Mouse (Mus musculus) thymus, adult 2 months (tissue): Measurements from ENCODE around the gene Smim23. TPM values are rescaled to one million over a fixed set of nuclear protein-coding genes. Genes with fewer than 3 reads are reported as not detected.

Experiments used
- DNase-seq: peaks from one replicate; pipeline ENCODE4 v3.0.0; 2021
- H3K27ac ChIP-seq: fragments of 200-500 bp; 2 replicates; pipeline ENCODE4 v1.5.1; 2012; ENCODE audit warnings: low read length, control low read depth; ENCODE audit not compliant: control insufficient read depth, insufficient read depth
- H3K27me3 ChIP-seq: fragments of 200-500 bp; 2 replicates; pipeline ENCODE4 v1.6.1; 2012; ENCODE audit warnings: mild to moderate bottlenecking, low read length, moderate library complexity, mixed read lengths; ENCODE audit not compliant: control insufficient read depth, insufficient read depth
- H3K36me3 ChIP-seq: fragments of 200-500 bp; 2 replicates; pipeline ENCODE4 v1.6.1; 2012; ENCODE audit warnings: mild to moderate bottlenecking, low read length, moderate library complexity; ENCODE audit not compliant: control insufficient read depth, insufficient read depth
- H3K4me1 ChIP-seq: fragments of 200-500 bp; replicated peaks from 2 replicates; pipeline ENCODE4 v1.6.1; 2012; ENCODE audit warnings: low read length; ENCODE audit not compliant: control insufficient read depth, insufficient read depth
- H3K4me3 ChIP-seq: fragments of 200-500 bp; 2 replicates; pipeline ENCODE4 v1.5.1; 2012; ENCODE audit warnings: mild to moderate bottlenecking, low read length, control low read depth, moderate library complexity; ENCODE audit not compliant: control insufficient read depth, insufficient read depth
- CTCF ChIP-seq: fragments of 200-500 bp; IDR thresholded peaks from 2 replicates; pipeline ENCODE4 v1.5.1; 2012; ENCODE audit warnings: mild to moderate bottlenecking, control low read depth, low read length, moderate library complexity, borderline replicate concordance; ENCODE audit not compliant: control insufficient read depth, poor library complexity, insufficient read depth; ENCODE audit errors: extremely low read depth
- POLR2A ChIP-seq: fragments of 200-500 bp; IDR thresholded peaks from 2 replicates; pipeline ENCODE4 v1.6.1; 2012; ENCODE audit warnings: mild to moderate bottlenecking, low read length, control low read depth, moderate library complexity; ENCODE audit not compliant: control insufficient read depth, poor library complexity, insufficient read depth; ENCODE audit errors: extremely low read depth
- WGBS: fragments of 180-500 bp; shearing (Covaris S2); methylation state at CpG from one replicate; pipeline ENCODE4 v1.1.7; 2018; 5-methylcytosine and 5-hydroxymethylcytosine counted together
- polyA plus RNA-seq: library from polyadenylated mRNA; depleted of rRNA; stranded (reverse); fragments of >200 nt; gene quantifications from 2 replicates; pipeline ENCODE4 v1.2.3, GENCODE M21; 2012; rRNA removed

Gene Smim23
- not detected in 2 replicates for polyA plus RNA-seq

DNA sequence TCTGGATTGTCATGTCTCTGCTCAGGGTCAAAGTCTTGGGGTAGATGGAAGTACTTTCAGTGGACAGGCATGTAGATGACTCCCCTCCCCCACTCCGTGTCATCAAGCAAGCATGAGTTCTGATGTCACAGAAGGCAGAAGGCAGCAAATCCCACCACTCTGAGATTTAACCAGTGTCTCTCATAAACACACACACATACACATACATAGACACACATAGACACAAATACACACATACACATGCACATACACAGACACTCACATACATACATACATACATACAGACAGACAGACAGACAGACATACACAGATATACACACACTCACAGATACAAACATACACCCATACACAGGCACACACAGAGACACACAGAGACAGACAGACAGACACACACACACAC, at the start of gene Smim23:
TSS of gene Smim23 (minus strand) at position 101 of the 400 bp plus-strand sequence.
- 90% methylated on average over 1 of the region's 1 CpGs for WGBS
- TF ChIP-seq POLR2A (no peak), CTCF (no peak)

DNA sequence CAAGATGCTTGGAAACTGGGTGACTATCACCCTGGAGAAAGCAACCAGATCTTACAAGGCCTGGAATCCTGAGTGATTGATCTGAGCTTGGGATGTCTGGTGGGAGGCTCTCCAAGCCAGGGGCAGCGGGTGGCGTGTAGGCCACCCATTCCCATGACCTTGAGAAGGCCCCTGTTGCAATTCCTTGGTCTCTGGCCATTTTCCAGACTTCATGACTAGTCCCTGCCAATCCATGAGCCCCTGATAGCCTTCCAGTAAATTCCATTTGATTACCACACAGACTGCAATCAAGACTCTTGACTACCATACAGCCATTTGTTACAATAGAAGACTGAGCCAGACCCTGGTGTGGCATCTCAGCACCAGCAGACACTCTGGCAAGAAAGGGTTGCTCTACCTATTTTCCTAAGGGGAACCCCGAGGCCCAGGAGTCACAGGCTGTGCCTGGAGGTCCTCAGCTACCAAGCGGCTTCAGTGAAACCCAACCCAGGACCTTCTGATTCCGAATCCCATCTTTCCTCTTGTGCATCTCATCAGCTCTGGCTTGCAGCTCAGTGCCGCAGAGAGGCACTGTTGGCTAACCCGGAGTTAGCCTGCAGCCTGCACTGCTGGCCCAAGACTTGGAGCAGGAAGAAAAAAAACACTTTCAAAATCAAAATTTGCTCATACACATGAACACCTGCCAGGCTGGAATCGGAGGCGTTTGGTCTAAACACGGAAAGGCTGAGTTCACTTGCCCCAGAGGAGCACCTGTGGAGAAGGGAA, 44.4 kb upstream of the Smim23 start:
- TF ChIP-seq POLR2A (no peak), CTCF (no peak)
- Histone ChIP-seq H3K36me3 (no peaks in the 10 kb centered on the region), H3K4me1 (no peaks in the 10 kb centered on the region), H3K4me3 (no peak overlapping the region), H3K27ac (no peak overlapping the region), H3K27me3 (no peaks in the 10 kb centered on the region)
- WGBS: 90% methylated on average over 10 of the region's 10 CpGs
- DNase-seq: no peak

More for the DNA sequence above, at the start of gene Smim23:
- H3K27me3 ChIP-seq: no peaks in the 10 kb centered on the region
- H3K4me3 ChIP-seq: no peak within 1 kb of the TSS
- no peaks in the 10 kb centered on the region for H3K4me1 ChIP-seq
- no peak for DNase-seq
- H3K36me3 ChIP-seq: no peaks in the 10 kb centered on the region
- no peak within 1 kb of the TSS for H3K27ac ChIP-seq

DNA sequence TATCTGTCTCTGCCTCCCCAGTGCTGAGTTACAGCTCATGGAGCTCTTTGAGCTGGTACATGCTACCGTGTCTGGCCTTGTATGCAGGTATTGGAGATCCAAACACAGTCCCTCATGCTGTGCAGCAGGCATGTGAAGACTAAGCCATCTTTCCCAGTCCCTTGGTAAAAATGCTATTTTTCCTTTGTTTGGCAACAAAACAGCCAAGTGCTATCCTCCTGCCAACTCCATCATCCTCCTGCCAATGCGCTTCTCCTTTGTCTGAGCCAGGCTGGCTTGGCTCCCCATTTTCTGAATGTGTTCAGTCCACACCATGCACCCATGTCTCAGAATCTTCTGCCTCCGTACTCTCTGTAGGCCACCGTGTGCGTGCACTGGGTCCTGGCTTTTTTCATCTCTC, 40.2 kb upstream of the Smim23 start:
- H3K36me3 ChIP-seq: no peaks in the 10 kb centered on the region
- 97% methylated on average over 5 of the region's 5 CpGs for WGBS
- TF ChIP-seq POLR2A (no peak), CTCF (no peak)
- no peaks in the 10 kb centered on the region for H3K27me3 ChIP-seq
- H3K4me3 ChIP-seq: no peak overlapping the region
- no peak for DNase-seq
- no peak overlapping the region for H3K27ac ChIP-seq
- no peaks in the 10 kb centered on the region for H3K4me1 ChIP-seq

DNA sequence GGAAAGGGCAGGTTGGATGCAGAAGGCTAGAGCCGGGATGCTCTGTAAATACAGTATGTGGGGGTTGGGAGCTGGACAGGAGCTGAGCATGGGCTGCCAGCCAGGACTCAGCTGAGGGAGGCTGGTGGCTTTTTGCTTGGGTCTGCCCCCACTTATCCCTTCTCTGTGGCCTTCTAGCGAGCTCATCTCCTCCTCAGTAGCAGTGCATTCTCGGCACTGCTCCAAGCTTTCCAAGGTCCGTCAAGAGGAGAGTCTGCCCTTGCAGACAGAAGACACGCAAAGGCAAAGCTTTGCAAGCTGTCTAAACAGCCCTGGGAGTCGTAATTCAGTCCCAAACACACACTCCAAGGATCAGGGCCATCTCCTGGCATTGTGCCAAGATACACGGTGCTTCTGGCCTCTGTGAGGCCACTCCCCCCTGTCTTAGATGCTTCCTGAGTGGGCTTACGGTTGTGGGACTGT, 33.0 kb upstream of the Smim23 start:
- DNase-seq: no peak
- Histone ChIP-seq H3K27ac (no peak overlapping the region), H3K27me3 (no peaks in the 10 kb centered on the region), H3K36me3 (no peaks in the 10 kb centered on the region), H3K4me1 (no peaks in the 10 kb centered on the region), H3K4me3 (no peak overlapping the region)
- no peak for TF ChIP-seq CTCF
- no peak for TF ChIP-seq POLR2A
- 59% methylated on average over 8 of the region's 8 CpGs for WGBS

DNA sequence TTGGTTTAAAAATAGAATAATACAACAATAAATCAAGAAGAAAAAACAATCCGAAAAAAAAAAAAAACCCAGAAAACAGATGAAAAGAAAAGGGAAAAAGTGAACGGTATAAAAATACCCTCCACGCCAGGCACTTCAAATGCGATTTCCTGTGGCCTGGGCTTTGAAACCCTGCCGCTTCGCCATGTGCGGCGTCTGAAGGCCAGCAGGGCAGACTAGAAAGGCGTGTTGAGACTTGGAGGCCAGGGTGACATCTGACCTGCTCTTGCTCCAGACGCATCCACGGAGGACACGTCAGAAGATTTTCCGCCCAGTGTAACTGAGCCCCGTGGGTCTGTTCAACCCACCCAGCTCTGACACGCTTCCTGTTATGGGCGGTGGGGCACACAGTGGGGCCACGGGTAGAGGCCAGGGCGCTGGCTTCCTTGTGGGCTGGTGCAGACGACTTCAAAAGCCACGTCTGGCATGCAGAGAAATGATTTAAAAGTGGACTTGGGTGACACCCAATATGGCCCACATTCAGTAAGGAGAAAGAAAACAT, 22.3 kb upstream of the Smim23 start:
- Histone ChIP-seq H3K4me1 (no peaks in the 10 kb centered on the region), H3K27ac (no peak overlapping the region), H3K36me3 (no peaks in the 10 kb centered on the region), H3K4me3 (no peak overlapping the region), H3K27me3 (no peaks in the 10 kb centered on the region)
- 73% methylated on average over 20 of the region's 20 CpGs for WGBS
- no peak for DNase-seq
- TF ChIP-seq POLR2A (no peak), CTCF (no peak)

DNA sequence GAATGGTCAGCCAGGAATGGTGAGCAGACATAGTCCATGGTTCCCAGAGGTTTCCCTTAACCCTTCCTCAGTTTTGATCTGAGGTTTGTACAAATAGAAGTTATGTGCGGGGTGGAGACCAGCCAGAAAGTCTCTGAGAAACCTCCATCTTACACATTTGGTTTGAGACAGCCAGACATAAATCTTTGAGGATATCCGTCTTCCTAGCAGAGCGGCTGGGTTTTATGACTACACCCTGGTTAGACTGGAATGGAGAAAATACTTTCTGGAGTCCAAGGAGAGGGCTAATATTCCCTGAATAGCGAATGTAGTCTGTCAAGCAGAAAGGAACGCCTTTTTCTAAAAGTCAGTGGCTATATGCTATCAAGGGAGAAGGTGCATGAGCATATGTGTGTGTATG, 16.8 kb upstream of the Smim23 start:
- H3K27me3 ChIP-seq: no peaks in the 10 kb centered on the region
- H3K27ac ChIP-seq: no peak overlapping the region
- TF ChIP-seq CTCF (no peak), POLR2A (no peak)
- no peaks in the 10 kb centered on the region for H3K36me3 ChIP-seq
- no peak for DNase-seq
- H3K4me1 ChIP-seq: no peaks in the 10 kb centered on the region
- H3K4me3 ChIP-seq: no peak overlapping the region
- 91% methylated on average over 5 of the region's 5 CpGs for WGBS

DNA sequence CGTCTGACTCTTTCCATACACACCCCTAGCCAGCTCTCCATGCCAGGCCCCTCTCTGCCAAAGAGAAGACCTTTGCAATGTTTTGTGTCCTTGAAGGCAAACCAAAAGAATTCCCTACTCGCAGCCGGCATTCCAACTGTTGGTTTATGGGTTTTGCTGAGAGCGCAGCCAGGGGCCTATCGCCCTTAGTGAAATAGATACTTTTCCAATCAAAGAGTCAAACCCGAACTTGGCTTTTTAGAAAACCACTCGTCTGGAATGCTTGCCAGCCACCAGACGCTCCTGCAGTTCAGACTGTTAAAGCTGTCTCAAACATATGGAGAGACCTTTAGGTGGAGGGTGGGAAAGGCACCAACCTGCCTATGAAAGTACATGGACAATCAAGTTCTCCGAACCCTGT, 15.9 kb upstream of the Smim23 start:
- H3K27me3 ChIP-seq: no peaks in the 10 kb centered on the region
- no peak for DNase-seq
- no peaks in the 10 kb centered on the region for H3K4me1 ChIP-seq
- WGBS: 90% methylated on average over 9 of the region's 9 CpGs
- no peak overlapping the region for H3K4me3 ChIP-seq
- no peaks in the 10 kb centered on the region for H3K36me3 ChIP-seq
- H3K27ac ChIP-seq: no peak overlapping the region
- no peak for TF ChIP-seq POLR2A
- TF ChIP-seq CTCF: no peak
